Mouse (Mus musculus) urinary bladder, postnatal 36 days (tissue): ENCODE results near the gene Coq5.

Experiments
- DNase-seq, 2 experiments: peaks; one replicate each; pipeline ENCODE4 v3.0.0; 2022; ENCODE audit warnings: low spot score in 2 of 2, mixed read lengths in 1 of 2

Gene Coq5

DNA sequence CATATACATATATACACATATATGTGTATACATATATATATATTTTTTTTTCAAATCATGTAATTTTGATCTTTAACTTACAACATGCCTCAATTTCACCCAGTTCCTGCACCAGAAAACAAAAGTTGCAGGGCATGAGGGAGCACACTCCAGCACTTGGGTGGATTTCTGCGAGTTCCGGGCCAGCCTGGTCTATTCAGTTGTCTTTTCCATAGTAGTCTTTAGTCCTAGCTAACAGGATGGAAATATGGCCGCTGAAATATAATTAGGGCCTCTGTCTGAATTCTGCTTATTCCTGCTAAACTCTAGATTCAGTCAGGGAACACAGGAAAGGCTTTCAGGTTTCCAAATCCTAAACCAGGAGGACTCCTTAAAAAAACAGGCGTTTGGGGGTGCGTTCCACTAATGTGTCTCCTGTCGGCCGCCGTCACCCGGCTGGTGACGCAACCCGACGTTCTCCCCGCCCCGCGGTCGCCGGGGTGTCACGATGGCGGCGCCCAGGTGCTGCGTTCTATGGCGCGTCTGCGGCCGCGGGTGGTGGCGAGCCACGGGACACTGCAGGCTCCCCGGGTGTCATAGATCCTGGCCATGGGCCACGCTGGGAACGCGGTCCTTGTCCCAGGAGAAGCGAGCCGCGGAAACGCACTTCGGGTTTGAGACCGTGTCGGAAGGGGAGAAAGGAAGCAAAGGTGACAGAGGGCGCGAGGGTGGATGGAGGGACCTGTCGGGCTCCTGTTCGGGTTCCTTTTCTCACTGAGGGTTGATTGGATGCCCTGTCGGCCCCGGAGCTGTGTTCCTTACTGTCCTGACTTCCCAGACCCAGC is at the start of gene Coq5:
Gene Coq5, plus strand, starts transcription at position 441 of the 824 bp plus-strand sequence.
- peak; percentile 76 to 84 for DNase-seq

DNA sequence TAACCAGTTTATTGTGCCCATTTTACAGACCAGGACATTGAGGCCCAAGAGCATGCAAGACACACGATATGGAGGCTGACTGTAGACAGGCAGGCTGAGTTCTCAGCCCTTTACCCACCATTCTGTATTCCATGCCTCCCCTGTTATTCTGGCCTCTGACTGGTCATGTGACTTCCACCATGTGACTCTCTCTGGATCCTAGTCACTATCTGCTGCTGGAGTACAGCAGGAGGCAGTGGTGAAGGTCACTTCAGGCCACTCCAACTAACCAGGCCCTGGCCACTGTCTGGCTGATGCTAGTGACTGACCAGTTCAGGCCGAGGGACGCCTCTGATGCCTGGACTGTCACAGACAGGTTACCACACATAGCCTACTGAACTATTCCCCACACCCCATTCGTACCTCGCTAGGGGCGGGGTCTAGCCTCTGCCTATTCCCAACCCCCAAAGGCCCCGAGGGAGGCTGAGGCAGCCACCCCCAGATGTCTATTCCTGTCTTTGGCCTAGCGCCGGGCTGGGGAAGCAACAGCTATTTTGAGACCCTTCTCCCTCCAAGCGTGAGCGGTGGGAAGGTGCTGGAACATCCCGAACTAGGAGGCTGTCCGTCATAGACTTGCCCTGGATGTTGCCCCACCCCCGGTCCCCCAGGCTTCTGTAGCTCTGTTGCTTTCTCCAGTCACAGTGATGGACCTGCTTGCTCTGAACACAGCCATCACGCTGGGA is 48.5 kb upstream of the Coq5 start:
- no peak for DNase-seq

DNA sequence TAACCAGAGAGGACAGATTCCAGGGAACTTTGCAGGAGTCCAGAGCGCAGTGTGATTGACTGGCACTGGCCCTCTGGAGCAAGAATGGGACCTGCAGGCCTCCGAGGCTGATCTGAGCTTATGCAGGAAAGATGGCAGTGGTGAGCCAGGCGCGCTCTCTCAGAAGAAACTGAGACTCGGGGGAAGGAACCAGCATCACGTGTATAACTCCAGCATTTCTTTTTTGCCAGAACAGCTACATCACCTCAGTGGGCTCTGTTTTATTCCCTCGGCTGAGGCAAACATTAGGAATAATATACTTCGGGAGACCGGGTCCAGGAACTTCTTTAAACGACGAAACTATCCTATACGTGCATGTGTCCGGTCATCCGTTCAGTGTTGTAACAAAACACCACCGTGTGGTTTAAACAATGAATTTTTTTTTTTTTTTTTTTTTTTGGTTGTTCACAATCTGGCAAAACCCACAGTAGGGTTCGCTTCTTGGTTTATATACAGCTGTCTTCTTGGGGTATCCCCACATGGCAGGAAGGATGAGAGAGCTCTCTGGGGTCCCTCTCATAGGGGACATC is 47.8 kb upstream of the Coq5 start:
- no peak for DNase-seq

DNA sequence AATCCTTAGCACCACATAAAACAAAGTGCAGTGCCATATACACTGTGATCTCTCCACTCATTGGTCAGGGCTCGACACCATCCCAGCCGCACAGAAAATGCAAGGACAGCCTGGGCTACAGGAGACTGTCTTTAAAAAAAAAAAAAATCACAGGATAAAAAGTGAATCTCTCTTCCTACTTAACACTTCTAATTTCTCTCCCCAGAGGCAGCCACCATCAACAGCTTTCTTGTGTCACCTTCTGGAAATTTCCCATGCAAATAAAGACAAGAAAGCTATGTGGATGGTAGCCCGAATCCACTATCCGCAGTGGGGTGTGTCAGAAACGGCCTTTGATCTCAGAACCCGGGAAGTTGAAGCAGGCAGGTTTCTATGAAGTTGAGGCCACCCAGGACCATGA is 47.0 kb upstream of the Coq5 start:
- no peak for DNase-seq

DNA sequence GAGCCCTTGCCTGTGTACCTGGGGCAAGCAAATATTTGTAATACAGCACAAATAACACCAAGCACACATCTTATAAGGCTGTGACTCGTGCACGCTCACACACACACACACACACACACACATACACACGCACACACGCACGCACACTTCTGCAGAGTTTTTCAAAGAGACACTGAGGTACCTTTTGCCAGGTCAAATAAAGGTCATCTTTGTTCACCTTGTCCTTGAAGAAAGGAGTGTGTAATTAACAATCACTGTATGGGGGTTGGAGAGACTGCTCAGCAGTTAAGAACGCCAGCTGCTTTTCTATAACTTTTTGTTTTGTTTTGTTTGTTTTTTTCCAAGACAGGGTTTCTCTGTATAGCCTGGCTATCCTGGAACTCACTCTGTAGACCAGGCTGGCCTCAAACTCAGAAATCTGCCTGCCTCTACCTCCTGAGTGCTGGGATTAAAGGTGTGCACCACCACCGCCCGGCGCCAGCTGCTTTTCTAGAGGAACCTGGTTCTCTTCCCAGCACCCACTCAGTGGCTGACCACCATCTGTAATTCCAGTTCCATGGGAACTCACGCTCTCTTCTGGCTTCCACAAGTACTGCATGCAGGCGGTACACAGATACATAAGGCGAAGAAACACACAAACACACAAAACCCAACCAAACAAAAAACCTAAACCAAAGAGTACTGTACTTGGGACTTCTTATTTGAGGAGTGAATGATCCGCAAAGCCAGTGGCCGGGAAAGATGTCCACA is 46.3 kb upstream of the Coq5 start:
- DNase-seq: no peak

DNA sequence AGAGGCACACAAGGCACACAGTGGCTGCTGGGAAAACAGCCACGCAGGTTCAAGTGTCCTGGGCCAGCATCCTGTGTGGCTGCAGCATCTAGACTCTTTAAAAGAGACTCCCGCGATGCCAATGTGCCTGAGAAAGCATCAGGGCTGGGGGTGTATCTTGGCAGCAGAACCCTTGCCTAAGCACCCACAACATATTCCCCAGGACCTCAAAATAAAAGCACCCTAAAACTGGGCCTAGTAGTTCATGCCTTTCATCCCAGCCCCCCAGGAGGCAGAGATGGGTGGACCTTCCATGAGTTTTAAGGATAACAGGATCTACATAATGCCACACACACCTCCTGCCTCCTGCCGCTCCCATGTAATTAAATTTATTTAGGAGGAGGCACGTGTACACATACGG is 44.9 kb upstream of the Coq5 start:
- no peak for DNase-seq

DNA sequence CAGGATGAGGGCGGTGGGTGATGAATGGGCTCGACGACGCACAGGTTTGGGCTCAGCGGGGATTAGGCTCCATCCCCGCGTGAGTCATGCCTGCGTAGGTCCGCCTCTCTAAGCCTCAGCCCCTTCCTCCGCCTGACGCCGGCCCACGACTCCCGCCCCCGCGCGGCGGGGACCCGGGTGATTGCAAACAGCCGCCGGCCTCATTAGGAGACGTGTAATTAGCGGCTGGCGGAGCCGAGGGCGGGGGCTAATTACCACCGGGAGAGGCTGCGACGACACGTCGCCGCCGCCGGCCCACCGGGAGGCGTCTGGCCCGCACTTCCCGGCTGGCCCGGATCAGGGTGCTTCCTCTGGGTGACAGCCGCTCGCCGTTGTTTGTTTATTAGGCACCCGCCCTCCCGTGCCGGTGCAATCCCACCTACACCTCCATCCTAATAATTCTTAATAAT is 44.1 kb upstream of the Coq5 start:
- DNase-seq: peak; percentile 47 to 58

DNA sequence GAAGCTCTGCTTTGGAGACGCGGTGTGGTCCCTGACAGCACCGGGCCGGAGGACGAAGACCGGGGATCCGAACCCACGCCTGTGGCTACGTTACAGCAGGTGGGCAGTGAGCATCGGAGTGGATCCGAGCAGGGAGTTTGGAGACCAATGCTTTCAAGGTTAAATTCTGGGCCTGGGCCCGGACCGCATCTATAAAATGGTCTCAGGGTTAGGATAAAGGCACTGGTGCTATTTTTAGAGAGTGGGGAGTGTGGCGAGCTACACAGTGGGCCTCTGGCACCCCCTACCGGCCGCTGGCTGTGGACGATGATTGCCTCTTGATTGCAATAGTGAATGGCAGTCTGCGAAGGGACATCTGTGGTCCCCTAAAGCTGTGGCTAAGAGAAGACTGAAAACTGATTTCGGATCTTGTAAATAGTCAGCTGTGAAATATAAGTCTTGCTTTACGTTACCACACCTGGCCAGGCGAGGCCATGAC is 43.6 kb upstream of the Coq5 start, which contains the start of gene Pop5:
Gene Pop5, plus strand, starts transcription at position 51 of the 478 bp plus-strand sequence.
- peak; percentile 81 to 89 for DNase-seq

DNA sequence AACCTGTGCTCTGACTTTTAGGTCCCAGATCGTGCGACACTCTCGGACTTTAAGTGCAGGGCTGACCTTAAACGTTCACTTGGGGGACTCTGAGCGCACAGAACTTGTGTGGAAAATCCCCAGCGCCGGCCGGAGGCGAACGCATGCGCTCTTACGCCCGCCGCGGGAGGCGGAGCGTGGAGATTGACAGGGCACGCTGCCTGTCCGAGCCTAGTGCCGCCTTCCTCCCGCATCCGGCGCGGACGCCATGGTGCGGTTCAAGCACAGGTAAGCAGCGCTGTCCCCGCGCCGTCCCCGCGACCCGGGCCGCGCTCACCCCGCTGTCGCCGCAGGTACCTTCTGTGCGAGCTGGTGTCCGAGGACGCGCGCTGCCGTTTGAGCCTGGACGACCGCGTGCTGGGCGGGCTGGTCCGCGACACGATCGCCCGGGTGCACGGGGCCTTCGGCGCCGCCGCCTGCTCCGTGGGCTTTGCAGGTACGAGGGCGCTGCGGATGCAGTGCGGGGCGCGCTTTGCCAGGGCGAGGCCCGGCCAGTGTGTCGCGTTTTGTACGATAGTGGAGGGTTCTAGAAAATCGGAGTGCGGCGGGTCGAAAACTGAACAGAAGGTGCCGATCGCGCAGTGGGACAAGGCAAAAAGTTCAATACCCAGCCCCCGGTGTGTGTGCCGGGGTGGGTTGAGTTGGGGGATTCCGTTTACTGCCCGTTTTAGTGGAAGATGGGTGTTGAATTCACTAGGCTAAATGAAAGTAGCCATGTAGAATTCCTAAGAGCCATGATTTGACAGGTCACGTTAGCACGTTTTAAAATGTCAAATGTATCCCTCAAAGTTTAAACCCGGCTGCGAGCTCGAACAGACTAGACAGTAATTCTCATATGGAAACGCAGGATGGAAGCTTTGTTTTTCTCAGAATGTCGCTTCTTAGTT is 41.4 kb upstream of the Coq5 start:
- DNase-seq: peak; percentile 88 to 92

DNA sequence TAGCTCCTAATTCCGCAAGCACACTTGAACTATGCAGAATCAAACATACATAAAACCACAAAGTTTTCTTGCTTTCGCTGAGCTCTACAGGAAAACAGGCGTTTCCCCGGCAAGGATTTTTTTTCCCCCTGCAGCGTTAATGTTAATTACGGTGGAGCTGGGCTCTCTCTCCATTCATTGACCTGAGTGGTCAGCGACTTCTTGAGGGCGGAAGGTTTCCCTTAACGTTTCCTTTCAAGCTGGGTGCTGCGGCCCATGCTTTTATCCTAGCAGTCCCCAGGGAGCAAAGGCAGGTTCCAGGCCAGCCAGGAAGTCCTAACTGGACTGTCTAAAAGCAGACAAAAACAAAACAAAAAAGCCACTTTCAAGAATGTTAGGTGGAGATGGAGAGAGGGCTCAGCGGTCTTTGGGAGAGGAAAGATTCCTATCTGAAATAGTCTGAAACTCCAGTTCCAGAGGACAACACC is 40.7 kb upstream of the Coq5 start:
- no peak for DNase-seq

DNA sequence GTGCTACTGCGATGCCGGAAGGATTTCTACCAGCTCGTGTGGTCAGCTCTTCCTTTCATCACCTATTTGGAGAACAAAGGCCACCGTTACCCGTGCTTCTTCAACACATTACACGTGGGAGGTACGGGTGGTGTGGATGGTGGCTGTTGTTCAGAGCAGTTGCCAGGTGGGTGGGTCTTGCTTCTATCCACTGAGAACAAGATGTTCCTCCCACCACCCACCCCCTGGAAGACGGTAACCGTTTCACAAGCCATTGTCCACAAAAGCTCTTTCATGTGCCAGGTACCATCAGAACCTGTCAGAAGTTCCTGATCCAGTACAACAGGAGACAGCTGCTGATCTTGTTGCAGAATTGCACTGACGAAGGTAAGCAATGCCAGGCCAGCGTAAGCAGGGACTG is 39.3 kb upstream of the Coq5 start:
- no peak for DNase-seq

DNA sequence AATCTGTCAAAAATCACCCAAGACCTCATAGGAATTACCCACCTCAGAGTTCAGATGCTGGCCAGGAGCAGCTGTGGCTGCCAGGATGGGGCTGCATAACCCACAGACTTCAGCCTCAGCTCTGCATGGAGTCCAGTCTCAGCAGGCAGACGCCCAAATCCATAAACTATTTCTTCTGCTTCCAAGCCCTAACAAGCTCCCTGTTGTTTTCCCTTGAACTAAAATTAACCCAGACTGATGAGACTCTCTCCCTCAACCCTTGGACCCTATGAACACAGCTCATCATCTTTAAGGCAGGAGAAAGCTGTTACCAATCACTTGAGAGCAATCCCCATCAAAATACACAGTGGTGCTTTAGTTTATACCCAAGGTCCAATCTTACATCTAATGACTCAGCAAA is 24.0 kb upstream of the Coq5 start:
- no peak for DNase-seq

DNA sequence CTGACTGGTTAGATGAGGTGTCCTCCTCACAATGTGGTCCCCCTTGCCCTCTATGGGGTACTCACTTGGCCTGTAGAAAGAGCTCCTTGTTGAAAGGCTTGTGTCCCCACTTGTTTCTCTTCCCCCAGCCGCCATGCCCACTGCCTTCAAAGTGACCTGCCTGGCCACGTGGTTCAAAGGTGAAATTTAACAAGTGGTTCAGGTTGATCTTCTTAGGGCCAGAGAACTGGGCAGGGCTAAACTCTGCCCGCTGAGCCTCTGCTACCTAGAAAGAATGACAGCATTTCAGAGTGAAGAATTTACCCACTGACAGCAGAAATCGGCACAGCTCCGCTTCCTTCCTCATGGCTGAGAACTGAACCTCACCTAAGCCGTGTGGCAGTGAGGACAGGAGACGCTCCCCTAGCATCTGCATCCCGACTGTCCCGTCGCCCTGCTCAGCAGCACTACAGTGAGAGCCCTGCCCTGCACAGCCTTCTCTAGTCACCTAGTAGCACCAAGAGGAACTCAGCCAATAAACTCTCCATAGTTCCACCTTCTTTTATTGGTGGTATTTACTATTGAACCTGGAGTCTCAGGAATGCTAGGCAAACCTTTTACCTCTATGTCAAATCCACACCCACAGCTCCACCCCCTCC is 22.4 kb upstream of the Coq5 start:
- DNase-seq: no peak

DNA sequence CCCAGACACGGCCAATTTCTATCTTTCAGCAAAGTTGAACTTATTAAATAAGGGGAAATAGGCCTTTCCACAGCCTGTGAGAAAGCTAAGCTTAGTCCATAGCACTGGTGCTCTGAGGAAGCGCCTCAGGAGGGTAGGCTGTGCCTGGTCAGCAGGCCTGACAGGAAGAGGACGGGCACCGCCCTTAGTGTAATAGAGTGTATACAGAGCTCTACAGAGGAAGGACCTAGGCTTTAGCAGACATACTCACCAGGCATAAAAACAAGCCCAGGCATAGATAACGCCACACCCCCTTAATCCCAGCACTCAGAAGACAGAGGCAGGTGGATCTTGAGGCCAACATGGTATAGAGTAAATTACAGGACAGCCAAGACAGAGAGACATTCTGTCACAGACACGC is 19.1 kb upstream of the Coq5 start:
- DNase-seq: no peak

DNA sequence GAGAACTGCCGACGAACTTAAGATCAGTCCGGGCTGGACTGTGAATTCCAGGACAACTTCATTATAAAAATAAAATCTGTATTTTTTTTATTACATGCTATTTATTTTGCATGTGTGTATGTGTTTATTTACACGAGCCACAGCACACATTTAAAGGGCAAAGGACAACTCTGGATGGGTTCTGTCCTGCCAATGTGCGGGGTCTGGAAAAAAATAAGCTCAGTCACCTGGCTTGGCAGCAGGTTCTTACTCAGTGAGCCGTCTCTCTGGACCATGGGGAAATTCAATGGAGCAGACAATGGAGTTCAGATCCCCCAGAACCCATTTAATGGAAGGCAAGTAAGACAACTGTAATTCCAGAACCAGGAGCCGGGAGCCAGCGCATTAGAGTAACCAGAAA is 18.3 kb upstream of the Coq5 start:
- no peak for DNase-seq

DNA sequence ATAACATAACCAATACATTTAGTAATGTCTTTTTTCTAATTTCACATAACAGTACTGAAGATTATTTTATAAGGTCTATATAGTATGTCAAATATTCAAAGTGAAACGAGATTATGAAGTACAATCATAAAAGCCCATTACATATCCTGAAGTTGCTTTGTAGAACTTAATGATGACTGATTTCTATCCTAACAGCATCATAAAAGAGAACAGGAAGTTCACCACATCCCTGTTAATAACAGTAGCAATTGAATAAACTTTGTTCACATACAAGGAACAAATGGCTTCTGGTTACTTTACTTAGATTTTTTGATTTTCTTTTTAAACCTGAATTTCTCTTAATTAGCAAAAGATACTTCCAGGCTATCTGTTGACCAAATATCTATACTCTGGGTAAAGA is 17.6 kb upstream of the Coq5 start:
- DNase-seq: no peak

DNA sequence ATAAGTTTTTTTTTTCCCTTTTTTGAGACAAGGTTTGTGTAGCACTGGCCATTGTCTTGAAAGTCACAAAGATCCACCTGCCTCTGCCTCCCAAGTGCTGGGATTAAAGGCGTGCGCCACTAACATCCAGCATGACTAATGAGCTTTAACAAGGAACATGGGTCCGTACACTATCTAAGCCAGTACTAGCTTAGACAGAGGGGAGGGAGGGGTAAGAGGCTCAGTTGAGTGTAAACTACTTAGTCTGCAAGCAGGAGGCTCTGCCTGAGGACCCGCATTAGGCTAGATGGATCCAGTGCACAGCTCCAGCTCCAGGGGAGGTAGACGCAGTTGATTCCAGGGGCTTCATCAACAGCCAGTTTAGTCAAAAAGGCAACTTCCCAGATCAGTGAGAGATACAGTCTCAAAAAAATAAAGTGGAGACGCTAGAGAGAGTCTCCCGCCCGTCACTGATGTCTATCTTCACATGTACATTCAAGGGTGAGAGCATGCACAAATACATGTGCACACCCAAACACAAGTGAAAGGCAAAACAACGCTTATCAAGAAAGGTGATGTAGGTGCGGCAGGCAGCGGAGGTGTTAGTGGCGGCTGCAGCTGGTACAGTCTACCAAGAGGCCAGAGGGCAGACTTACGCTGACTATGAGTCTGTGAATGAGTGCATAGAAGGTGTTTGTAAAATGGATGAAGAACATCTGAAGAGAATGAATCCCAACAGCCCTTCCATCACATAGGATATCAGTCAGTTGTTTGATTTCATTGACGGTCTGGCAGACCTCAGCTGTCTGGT is 16.8 kb upstream of the Coq5 start:
- DNase-seq: no peak

DNA sequence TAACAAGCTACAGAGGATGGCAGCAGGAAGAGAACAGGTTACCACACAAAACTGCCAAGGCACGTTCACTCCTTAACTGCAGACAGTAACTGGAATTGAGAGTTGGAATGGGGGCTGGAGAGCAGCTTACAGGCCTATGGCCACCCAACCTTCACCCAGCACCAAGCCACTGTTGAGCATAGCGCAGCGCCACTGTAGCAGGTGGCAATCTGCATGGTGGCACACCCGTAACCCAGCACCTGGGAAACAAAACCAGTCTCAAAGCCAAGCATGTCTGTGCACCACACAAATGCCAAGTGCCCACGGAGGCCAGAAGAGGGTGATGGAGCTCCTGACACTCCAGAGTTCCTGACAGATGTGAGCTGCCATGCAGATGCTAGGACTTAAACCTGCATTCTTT is 13.1 kb upstream of the Coq5 start:
- DNase-seq: no peak

DNA sequence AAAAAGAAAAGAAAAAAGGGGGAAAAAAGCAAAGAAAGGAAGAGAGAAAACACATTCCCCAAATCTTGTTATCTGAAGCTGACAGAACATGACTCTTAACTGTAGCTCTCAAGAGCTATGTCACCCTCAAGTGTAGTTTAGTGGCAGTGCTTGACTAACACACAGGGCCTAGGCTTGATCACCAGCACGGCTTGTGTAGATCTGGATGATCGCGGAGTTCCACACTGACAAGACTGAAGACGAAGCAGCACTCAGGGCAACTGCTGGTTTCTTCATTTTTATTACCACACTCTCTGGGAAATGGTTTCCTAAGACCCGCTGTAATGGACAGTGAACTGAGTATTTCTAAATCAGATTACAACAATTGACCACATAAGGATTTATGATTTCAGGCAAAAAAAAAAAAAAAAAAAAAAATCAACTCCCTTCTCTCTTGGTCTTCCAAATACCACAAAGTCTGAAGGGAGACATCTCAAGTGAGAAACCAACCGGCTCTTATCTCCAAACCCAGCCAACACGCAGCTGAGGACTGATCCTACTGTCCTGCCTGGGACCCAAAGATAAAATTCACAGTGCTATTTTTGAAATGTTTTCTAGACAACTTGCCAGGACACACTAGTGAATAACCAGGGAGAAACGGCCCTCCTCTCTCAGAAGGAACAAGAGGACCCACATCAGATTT is 12.5 kb upstream of the Coq5 start:
- no peak for DNase-seq
